Mouse (Mus musculus): ENCODE measurements around the gene Gtf3c5.

GRCm38 (mm10) chr2:28530311-28530710 is 53.2 kb downstream of the Gtf3c5 start:
- no peak for TF ChIP-seq CTCF (conservative IDR thresholded peaks at IDR 0.05; ENCODE audit: low read length)
- TF ChIP-seq POU5F1 (IDR thresholded peaks at IDR 0.05; ENCODE audit: borderline replicate concordance, low read length), result no peak
